Mouse (Mus musculus): ENCODE results near the gene Bdh1. TPM values are rescaled to one million over a fixed set of nuclear protein-coding genes. Genes with fewer than 3 reads are reported as not detected.

The Bdh1 gene
- polyA plus RNA-seq, 1 experiment from 2014 or later: 132 TPM

- no peaks in the 10 kb centered on the region for H3K9me3 ChIP-seq
These were observed 8.3 kb upstream of the Bdh1 start for GRCm38 (mm10) chr16:31413777-31414176.

GRCm38 (mm10) chr16:31415885-31416450 is 6.1 kb upstream of the Bdh1 start:
- no peaks in the 10 kb centered on the region for H3K36me3 ChIP-seq

More at GRCm38 (mm10) chr16:31413777-31414176, 8.3 kb upstream of the Bdh1 start:
- Histone ChIP-seq H3K9ac (replicated peaks) (no peak overlapping the region), H3K4me2 (replicated peaks) (no peak overlapping the region), H3K36me3 (no peaks in the 10 kb centered on the region), H3K4me1 (no peaks in the 10 kb centered on the region), H3K27me3 (no peaks in the 10 kb centered on the region), H3K4me3 (no peak overlapping the region), H3K27ac (replicated peaks) (no peak overlapping the region)
- no peak for ATAC-seq (replicated peaks)
- WGBS: 62% methylated on average over 3 of the region's 3 CpGs

GRCm38 (mm10) chr16:31418704-31419103 is 3.4 kb upstream of the Bdh1 start:
- no peak for ATAC-seq (replicated peaks)

More at GRCm38 (mm10) chr16:31415885-31416450, 6.1 kb upstream of the Bdh1 start:
- no peaks in the 10 kb centered on the region for H3K27me3 ChIP-seq
- H3K4me2 ChIP-seq (replicated peaks): no peak overlapping the region
- no peaks in the 10 kb centered on the region for H3K4me1 ChIP-seq
- H3K9ac ChIP-seq (replicated peaks): no peak overlapping the region
- H3K9me3 ChIP-seq: no peaks in the 10 kb centered on the region
- WGBS: 63% methylated on average over 9 of the region's 9 CpGs
- H3K4me3 ChIP-seq: no peak overlapping the region
- no peak overlapping the region for H3K27ac ChIP-seq (replicated peaks)
- no peak for ATAC-seq (replicated peaks)

GRCm38 (mm10) chr16:31419457-31419856 is 2.6 kb upstream of the Bdh1 start:
- Histone ChIP-seq H3K4me2 (replicated peaks) (no peak overlapping the region), H3K27ac (replicated peaks) (no peak overlapping the region), H3K4me3 (no peak overlapping the region), H3K4me1 (no peaks in the 10 kb centered on the region), H3K27me3 (no peaks in the 10 kb centered on the region), H3K9me3 (no peaks in the 10 kb centered on the region), H3K36me3 (no peaks in the 10 kb centered on the region), H3K9ac (replicated peaks) (no peak overlapping the region)
- ATAC-seq (replicated peaks): no peak
- 70% methylated on average over 5 of the region's 5 CpGs for WGBS

More at GRCm38 (mm10) chr16:31418704-31419103, 3.4 kb upstream of the Bdh1 start:
- WGBS: 71% methylated on average over 3 of the region's 3 CpGs
- Histone ChIP-seq H3K9me3 (no peaks in the 10 kb centered on the region), H3K4me2 (replicated peaks) (no peak overlapping the region), H3K4me3 (no peak overlapping the region), H3K9ac (replicated peaks) (no peak overlapping the region), H3K27ac (replicated peaks) (no peak overlapping the region), H3K27me3 (no peaks in the 10 kb centered on the region), H3K4me1 (no peaks in the 10 kb centered on the region), H3K36me3 (no peaks in the 10 kb centered on the region)

- H3K27me3 ChIP-seq: peaks cover 5% of the 10 kb centered on the region; the same call in 1 of the 2 replicates
- ATAC-seq (replicated peaks): no peak
- H3K9me3 ChIP-seq: no peaks in the 10 kb centered on the region
- H3K27ac ChIP-seq (replicated peaks): no peak overlapping the region
- H3K4me2 ChIP-seq (replicated peaks): no peak overlapping the region
- no peaks in the 10 kb centered on the region for H3K36me3 ChIP-seq
- no peak overlapping the region for H3K9ac ChIP-seq (replicated peaks)
- WGBS: 48% methylated on average over 1 of the region's 1 CpGs
- no peaks in the 10 kb centered on the region; the same call in 1 of the 2 replicates for H3K4me1 ChIP-seq
- no peak overlapping the region for H3K4me3 ChIP-seq
These were observed 642 bp downstream of the Bdh1 start for GRCm38 (mm10) chr16:31422722-31423121.

GRCm38 (mm10) chr16:31423368-31423767 is 1.3 kb downstream of the Bdh1 start:
- no peak for ATAC-seq (replicated peaks)
- no peaks in the 10 kb centered on the region for H3K9me3 ChIP-seq
- no peak overlapping the region for H3K27ac ChIP-seq (replicated peaks)
- 84% methylated on average over 4 of the region's 4 CpGs for WGBS
- H3K36me3 ChIP-seq: no peaks in the 10 kb centered on the region
- H3K4me3 ChIP-seq: no peak overlapping the region
- no peak overlapping the region for H3K9ac ChIP-seq (replicated peaks)
- peaks cover 6% of the 10 kb centered on the region for H3K4me1 ChIP-seq
- H3K27me3 ChIP-seq: peaks cover 5% of the 10 kb centered on the region; the same call in 1 of the 2 replicates
- no peak overlapping the region for H3K4me2 ChIP-seq (replicated peaks)

- Histone ChIP-seq H3K4me1 (peaks cover 9% of the 10 kb centered on the region), H3K27ac (replicated peaks) (no peak overlapping the region), H3K27me3 (peaks cover 5% of the 10 kb centered on the region; the same call in 1 of the 2 replicates), H3K36me3 (no peaks in the 10 kb centered on the region), H3K9me3 (no peaks in the 10 kb centered on the region), H3K4me3 (no peak overlapping the region), H3K4me2 (replicated peaks) (no peak overlapping the region), H3K9ac (replicated peaks) (no peak overlapping the region)
- ATAC-seq (replicated peaks): no peak
- 89% methylated on average over 4 of the region's 4 CpGs for WGBS
These were observed 2.5 kb downstream of the Bdh1 start for GRCm38 (mm10) chr16:31424416-31425187.

- H3K9ac ChIP-seq (replicated peaks): no peak overlapping the region
- WGBS: under 1% methylated on average over 4 of the region's 4 CpGs
- H3K4me3 ChIP-seq: no peak overlapping the region
These were observed 3.4 kb downstream of the Bdh1 start for GRCm38 (mm10) chr16:31425508-31425907.

GRCm38 (mm10) chr16:31426496-31427126 is 4.5 kb downstream of the Bdh1 start:
- Histone ChIP-seq H3K4me1 (peaks cover 22% of the 10 kb centered on the region), H3K4me2 (replicated peaks) (no peak overlapping the region), H3K27ac (replicated peaks) (no peak overlapping the region), H3K9ac (replicated peaks) (no peak overlapping the region), H3K4me3 (no peak overlapping the region), H3K36me3 (no peaks in the 10 kb centered on the region), H3K9me3 (no peaks in the 10 kb centered on the region), H3K27me3 (peaks cover 5% of the 10 kb centered on the region; the same call in 1 of the 2 replicates)
- no peak for ATAC-seq (replicated peaks)
- 89% methylated on average over 6 of the region's 6 CpGs for WGBS

More at GRCm38 (mm10) chr16:31425508-31425907, 3.4 kb downstream of the Bdh1 start:
- Histone ChIP-seq H3K27me3 (peaks cover 5% of the 10 kb centered on the region; the same call in 1 of the 2 replicates), H3K36me3 (no peaks in the 10 kb centered on the region), H3K4me2 (replicated peaks) (no peak overlapping the region), H3K9me3 (no peaks in the 10 kb centered on the region), H3K4me1 (peaks cover 14% of the 10 kb centered on the region), H3K27ac (replicated peaks) (no peak overlapping the region)
- no peak for ATAC-seq (replicated peaks)

GRCm38 (mm10) chr16:31428335-31428674 is 6.2 kb downstream of the Bdh1 start:
- WGBS: 3% methylated on average over 11 of the region's 11 CpGs
- Histone ChIP-seq H3K9me3 (no peaks in the 10 kb centered on the region), H3K27me3 (peaks cover 5% of the 10 kb centered on the region; the same call in 1 of the 2 replicates), H3K4me3 (peak overlapping the region; percentile 83), H3K36me3 (no peaks in the 10 kb centered on the region), H3K4me1 (peaks cover 29% of the 10 kb centered on the region), H3K4me2 (replicated peaks) (peak overlapping the region; percentile 62), H3K9ac (replicated peaks) (peak overlapping the region; percentile 90), H3K27ac (replicated peaks) (peak overlapping the region; percentile 94)
- no peak for ATAC-seq (replicated peaks)

- under 1% methylated on average over 65 of the region's 65 CpGs for WGBS
- H3K4me1 ChIP-seq: peaks cover 34% of the 10 kb centered on the region
- peak overlapping the region; percentile 83 for H3K4me3 ChIP-seq
- peak overlapping the region; percentile 94 for H3K27ac ChIP-seq (replicated peaks)
- ATAC-seq (replicated peaks): peak; percentile 74
- no peaks in the 10 kb centered on the region for H3K9me3 ChIP-seq
- H3K36me3 ChIP-seq: no peaks in the 10 kb centered on the region
- peak overlapping the region; percentile 90 for H3K9ac ChIP-seq (replicated peaks)
- H3K4me2 ChIP-seq (replicated peaks): peak overlapping the region; percentile 62
- H3K27me3 ChIP-seq: peaks cover 5% of the 10 kb centered on the region; the same call in 1 of the 2 replicates
These were observed 6.8 kb downstream of the Bdh1 start for GRCm38 (mm10) chr16:31428675-31429470.
